Mouse (Mus musculus) inflammation-experienced regulatory T-cells, adult 6 months (primary cell): ENCODE results near the gene Gm15319. TPM values are rescaled to one million over a fixed set of nuclear protein-coding genes. Genes with fewer than 3 reads are reported as not detected.
A peak's percentile ranks its signal among the peaks of the same experiment; 100 is the strongest.
"Not testable (repeated sequence)": the region's sequence is repeated elsewhere in the genome, so short reads cannot be mapped to it uniquely, and the experiment has no call there.

Source experiments
- ATAC-seq: one replicate; pipeline ENCODE4 v1.8.0; 2017
- polyA plus RNA-seq, 3 experiments: library from polyadenylated mRNA; unstranded; fragments of 100-300 nt; shearing (Covaris generic); gene quantifications; one replicate each; pipeline ENCODE4 v1.2.1; 2017

The Gm15319 gene
- polyA plus RNA-seq: under 1 TPM in 1 of 3 experiments, not detected in 2; 0.17 TPM

DNA sequence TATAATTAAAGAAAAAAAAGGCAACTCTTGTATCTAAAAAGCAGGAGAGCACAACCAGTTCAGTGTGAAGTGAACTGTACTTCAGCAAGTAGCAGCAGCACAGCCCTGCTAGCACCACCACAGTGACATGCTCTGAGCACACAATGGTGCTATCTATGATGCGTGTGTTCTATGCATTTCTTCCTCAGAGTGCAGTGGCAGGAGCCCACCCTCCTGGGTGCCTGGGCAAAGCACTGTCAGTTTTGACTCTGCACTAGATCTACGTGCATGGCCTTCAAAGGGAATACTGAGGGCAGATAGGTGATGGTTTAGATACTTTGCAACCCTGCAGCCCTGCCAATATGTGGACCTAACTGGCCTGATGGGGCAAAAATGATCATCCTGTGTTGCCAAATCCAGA, at the start of gene Gm15319:
Gene Gm15319, minus strand, starts transcription at position 101 of the 400 bp plus-strand sequence.
- ATAC-seq: not testable (repeated sequence)

DNA sequence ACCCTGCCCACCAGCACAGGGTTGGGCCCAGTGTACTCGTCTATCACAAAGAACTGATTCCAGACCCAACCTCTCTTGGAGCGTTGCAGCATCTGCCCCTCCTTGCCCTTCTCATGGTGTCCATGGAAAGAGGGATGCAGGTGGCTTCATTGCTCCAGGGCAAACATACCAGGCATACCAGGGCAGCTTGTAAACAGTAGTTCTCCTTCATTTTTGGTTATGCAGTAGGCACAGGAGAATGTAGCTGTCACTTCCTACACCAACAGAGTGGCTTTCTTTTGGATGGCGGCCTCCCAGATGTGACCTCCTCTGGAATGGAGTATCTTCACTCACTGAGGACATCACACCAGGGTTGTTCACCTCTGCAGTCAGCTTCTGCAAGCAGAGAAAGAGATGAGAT, 47.3 kb upstream of the Gm15319 start:
- not testable (repeated sequence) for ATAC-seq

DNA sequence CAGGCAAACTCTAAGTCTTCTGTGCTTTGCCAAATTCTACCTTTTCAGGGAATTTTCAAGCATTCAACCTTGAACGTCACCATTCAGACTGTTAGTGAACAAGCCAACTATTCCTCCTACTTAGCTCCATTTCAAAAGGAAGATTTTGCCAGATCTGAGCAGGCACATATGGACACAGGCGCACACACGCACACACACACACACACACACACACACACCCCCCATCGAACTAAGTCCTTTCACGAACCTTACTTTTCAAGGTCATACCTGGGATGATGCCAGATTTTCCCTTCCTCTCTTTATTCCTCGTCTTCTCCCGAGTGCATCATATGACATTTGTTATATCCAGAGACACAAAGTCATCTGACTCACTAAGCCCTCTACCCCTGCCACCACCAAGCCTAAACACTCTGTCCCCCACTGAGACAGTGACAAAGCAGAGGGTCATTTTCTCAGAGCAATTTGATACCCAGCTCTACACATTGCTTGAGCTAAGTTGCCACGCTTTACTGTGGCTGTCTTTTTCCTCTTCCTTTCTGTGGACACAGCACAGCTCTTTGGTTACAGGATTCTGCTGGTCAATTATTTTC, 45.5 kb upstream of the Gm15319 start:
- ATAC-seq: not testable (repeated sequence)

DNA sequence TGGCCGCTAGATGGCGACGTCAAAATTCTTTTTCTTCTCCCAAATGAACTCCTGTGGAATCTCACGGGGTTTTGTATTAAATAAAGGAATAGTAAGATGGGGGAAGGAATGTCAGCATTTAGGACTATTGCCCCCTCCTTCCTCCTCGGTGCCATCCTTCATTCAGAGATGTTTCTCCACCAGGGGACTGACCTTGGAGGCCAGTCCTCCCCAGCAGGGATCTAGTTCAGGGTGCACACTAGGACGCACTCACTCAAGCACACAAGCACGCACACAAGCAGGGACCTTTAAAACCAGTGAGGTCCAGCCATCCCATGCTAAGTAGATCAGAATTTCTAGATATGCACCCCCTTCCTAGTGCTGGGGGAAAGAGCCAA, 26.3 kb upstream of the Gm15319 start:
- not testable (repeated sequence) for ATAC-seq

DNA sequence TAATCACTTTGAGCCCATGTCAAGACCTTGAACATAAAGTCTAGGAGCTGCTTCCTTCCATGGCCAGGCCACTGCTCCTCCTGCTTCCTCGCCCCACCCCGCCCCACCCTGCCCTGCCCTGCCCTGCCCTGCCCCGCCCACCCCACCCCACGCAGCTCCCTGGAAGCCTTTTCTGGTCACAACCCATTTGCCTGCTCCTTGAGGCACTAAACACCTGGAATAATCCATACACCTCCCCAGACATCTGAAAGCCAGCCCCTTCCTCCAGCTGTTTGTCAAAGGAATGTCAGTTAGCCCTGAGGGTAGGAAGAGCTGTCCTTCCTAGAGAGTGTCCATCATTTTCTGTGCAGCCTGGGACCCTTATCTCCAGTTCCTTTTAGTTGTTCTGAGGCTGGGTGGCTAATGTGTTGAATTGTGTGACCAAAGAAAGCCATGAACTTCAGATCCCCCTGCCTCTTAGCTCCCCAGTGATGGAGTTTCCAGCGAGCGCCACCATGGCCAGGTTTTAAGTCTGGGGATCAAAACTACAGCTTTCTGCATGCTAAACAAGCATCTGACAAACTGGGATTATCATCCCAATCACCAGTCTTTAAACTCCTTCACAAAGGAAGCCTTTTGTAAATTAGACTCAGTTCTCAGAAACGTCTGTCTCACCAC, 25.8 kb upstream of the Gm15319 start:
- ATAC-seq: not testable (repeated sequence)

DNA sequence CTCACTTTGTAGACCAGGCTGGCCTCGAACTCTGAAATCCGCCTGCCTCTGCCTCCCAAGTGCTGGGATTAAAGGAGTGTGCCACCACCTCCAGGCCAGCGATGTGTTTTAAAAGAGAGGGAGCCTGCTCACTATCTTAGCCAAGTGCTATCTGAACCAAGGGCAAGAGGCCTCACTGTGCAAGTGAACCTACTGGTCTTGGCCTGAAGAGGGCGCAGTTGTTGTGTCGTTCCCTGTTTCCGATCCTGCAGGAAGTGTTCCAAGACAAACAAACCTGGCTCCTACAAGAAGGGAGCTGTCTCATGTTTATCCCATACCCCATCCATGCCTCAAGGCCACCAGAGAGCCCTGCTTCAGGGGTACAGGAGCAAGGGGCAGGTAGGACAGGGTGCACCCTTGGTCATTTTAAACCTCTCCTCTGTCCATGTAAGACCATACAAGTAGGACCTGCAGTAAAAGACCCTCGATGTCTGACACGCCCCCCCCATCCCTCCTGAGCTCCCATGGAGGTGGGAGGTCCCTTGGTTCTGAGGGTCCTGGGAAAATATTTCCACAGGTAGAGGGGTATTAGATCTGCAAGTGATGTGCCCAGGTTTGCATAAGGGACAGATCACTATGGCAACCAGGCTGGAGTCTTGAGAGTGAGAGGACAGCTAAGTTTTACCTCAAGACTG, 24.2 kb upstream of the Gm15319 start:
- ATAC-seq: not testable (repeated sequence)

DNA sequence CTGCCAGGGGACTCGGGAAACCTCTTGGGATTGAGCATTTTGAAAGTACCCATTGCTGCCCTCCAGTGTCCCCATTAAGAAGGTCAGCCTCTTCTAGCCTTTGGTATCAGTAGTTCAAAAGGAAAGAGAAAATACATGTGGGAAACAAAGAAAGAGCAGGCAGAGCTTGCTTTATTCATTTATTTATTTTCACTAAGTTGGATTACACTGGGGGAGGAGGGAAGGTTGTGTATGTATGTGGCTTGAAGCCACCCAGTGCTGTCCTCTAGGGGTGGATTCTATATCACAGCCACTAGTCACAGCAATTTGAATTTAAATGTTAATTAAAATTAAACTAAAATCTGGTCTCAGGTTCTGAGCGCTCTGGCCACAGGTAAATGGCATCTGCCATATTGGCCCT, 22.0 kb upstream of the Gm15319 start:
- ATAC-seq: not testable (repeated sequence)

DNA sequence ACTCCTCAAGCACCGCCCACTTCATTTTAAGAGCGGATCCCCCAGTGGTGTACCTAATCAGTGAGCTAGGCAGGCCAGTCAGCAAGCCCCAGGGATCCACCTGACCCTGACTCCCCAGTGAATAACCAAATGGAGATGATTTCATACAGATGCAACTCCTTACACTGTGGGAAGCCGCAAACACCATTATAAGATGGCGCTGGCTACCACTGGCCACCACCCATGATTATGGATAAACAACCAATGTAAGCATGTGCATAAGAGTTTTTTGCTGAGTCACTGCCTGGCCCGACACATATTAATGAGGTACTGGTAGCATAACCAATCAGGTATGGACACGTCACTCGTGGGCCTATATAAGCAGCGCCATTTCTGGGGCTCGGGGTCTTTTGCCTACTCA, 21.1 kb upstream of the Gm15319 start:
- not testable (repeated sequence) for ATAC-seq

DNA sequence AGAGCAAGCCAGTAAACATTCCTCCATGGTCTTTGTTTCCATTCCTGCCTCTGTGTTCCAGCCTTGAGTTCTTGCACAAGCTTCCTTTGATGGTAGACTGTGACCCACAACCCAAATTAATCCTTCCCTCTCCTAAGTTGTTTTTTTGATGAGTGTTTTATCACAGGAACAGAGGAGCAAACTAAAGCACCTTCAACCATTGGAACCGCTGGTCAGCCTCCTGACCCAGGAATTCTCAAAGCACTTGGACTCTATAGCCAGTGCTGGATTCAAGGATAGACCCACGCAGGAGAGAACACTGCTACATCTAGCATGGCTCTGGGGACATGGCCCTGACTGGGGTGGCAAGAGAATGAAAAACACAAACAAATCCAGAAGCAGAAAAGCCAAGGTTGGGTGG, 19.1 kb upstream of the Gm15319 start:
- not testable (repeated sequence) for ATAC-seq

DNA sequence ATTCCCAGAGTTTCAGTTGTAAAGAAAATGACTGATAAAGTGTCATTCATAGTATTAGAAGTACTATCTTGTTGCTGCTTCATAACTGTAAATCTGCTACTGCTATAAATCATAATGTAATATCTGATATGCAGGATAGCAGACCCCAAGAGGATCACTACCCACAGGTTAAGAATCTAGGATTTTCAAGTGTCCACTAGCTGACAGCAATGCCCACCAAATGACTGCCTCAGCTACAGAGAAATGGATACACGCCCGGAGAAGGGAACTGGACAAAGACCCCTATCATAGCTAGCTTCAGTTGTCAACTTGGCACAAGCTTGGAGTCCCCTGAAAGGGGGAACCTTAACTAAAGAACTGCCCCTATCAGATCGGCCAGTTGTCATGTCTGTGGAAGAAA, 18.6 kb upstream of the Gm15319 start:
- not testable (repeated sequence) for ATAC-seq

DNA sequence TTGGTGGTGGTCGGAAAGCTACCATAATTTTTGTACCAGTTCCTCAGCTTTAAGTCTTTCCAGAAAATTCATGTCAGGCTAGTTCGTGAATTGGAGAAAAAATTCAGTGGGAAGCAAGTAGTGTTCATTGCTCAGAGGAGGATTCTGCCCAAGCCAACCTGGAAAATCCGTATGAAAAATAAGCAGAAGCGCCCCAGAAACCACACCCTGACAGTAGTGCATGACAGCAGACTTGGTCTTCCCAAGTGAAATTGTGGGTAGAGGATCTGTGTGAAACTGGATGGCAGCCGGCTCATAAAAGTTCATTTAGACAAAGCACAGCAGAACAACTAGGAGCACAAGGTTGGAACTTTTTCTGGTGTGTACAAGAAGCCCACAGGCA, 18.2 kb upstream of the Gm15319 start:
- ATAC-seq: not testable (repeated sequence)

DNA sequence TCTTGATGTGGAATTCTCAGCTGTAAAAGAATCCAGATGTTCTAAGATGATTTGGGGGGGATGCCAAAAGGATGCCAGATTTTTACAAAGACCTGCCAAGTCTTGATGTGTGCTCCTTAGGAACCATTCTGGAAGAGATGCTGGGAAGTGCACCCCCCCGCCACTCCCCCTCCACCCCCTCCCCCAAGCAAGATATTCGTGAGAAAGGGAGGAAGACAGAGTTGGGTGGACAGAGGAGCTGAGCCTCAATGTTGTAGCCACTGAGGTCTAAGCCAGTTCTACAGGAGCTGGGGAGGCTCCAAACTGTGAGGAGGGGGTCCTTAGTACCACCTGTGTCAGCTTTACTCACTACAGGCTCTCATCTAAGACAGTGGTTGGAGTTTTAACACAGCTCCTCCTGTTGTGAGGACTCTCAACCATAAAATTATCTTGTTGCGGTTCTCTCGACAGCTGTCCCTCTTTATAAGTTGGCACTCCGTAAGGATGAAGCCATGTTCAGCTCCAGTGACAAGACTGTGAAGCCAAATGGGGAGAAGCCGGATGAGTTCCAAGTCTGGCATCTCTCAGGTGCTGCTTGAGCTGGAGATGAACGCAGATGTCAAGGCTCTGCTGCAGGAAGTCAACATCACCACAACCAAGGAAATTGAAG, 17.7 kb upstream of the Gm15319 start:
- ATAC-seq: not testable (repeated sequence)

DNA sequence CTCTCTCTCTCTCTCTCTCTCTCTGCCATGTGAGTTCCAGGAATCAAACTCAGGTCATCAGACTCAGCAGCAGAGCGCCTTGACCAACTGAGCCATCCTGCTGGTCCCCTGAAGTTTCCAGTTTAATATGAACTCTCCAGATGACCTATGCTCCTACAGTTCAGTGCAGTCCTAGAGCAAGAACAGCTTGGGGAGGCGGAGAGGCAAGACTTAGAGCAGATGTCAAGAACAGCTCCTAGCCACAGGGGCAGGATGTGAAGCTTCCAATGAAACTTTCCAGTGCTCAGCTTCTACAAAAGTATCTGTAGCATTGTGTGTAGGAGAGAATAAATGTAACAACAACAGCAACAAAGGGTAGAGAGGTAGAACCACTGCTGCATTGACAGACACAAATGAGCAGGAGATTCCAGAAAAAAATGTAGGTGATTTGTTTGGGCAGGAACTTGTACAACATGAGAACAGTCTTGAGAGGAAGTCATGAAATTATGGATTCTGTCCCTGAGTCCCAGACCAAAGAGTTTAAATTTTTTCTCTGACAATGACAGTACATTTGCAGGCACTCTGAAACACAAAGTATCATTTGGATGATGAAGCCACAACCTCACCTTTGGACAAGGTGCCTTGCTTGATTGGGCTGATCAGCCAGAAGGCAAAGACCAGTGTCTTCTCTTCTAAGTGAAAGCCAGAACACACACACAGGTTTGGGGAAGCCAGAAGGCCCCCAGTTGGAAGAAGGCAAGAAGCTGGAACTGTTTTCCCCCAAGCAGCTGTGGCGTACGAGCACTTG, 16.8 kb upstream of the Gm15319 start:
- ATAC-seq: not testable (repeated sequence)

DNA sequence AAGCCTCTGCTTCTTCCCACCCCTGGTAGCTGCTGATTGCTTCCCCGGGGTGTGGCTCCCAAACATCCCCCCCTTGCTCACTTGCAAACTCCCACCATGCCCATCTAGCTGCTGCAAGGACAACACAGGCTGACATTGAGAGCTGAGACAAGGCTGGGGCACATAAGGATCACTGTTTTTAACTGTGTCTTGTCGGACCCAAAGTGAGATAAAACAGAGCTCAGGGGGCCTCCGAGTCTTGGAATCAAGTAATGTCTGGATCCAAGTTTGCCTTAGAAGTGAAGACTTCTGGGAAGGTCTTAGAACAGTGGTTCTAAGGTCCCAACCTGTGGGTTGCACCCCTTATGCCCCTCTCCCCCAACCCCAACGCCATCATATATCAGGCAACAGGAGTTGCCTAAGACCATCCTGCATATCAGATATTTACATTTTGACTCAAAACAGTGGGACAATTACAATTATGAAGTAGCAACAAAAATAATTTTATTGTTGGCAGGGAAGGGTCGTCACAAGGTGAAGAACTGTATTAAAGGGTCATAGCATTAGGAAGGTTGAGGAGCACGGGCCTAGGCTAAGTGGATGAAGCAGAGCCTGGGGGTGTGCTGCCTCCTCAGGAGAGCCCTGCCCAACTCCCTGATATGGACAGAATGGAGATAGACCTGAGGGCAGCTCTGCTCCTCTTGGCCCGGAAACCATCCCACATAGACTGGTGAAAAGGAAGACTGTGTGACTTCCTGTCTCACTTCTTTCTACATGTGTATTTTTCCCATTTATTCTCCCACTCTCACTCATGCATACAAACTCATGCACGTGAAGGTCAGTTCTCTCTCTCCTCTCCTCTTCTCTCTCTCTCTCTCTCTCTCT, 16.0 kb upstream of the Gm15319 start:
- ATAC-seq: peak; percentile 21

DNA sequence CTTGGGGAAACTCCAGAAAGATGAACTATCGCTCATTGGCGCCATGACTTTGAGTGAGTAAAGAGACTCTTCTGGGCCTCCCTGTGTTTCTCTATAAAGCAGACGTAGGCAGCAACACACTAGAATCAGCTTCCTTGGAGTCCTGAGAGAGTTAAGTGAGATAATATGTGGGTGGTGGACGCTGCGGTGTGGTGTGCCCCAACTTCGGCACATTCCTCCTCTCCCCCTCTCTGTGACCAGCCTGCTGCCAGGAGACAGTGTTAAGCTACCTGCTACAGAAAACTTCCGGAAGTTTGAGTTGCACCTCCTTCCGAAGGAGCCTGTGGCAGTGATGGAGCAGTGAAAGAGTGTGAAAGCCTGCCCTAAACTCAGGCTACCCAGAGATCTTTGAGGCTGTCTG, 15.3 kb upstream of the Gm15319 start:
- ATAC-seq: not testable (repeated sequence)

DNA sequence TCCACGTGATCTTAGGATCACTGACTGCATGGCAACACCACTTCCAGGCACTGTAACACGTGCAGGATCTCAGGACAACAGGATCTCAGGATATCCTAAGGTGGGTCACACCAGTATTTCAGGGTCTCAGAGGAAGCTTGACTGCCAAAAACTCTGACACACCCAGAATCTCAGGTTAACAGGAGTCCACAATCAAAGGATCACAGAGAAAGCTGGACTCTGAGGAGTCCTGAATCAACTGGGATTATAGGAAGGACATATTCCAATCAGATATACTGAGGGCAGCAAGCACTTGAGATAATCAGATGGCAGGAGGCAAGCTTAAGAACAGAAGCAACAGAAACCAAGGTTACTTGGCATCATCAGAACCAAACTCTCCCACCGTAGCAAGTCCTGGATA, 12.7 kb upstream of the Gm15319 start:
- not testable (repeated sequence) for ATAC-seq

DNA sequence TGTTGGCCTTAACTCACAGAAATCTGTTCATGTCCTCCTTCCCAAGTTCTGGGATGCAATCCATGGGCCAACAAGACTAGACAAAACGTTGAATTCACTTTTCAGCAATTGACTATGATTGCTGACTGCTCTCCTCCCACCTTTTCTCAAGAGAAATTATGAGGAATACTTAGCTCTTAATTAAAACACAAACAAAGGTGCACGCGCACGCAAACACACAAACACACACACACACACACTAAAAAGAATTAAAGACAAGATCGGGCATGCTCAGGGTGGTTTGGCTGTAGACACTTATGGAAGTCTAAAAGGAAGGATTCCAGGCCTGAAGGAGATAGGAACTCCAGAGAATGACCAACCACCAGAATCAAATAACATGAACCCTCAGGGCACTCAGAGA, 6.6 kb downstream of the Gm15319 start:
- ATAC-seq: not testable (repeated sequence)

DNA sequence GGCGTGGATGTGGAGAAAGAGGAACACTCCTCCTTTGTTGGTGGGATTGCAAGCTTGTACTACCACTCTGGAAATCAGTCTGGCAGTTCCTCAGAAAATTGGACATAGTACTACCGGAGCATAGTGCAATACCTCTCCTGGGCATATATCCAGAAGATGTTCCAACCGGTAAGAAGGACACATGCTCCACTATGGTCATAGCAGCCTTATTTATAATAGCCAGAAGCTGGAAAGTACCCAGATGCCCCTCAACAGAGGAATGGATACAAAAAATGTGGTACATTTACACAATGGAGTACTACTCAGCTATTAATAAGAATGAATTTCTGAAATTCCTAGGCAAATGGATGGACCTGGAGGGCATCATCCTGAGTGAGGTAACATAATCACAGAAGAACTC, 9.4 kb downstream of the Gm15319 start:
- ATAC-seq: not testable (repeated sequence)

DNA sequence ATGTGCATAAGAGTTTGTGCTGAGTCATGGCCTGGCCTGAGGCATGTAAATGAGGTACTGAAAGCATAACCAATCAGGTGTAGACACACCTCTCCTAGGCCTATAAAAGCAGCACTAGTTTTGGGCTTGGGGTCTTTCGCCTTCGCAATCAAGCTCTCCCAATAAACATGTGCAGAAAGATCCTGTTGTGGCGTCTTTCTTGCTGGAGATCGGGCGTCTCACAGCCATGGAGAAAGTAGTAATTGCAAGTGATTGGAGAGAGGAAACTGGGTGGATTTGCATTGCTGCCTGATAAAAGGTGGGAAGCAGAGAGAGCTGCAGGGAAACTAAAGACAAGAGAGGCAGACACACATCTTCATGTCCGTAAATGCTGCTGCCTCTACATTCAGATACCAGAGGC, 60.3 kb downstream of the Gm15319 start:
- not testable (repeated sequence) for ATAC-seq

DNA sequence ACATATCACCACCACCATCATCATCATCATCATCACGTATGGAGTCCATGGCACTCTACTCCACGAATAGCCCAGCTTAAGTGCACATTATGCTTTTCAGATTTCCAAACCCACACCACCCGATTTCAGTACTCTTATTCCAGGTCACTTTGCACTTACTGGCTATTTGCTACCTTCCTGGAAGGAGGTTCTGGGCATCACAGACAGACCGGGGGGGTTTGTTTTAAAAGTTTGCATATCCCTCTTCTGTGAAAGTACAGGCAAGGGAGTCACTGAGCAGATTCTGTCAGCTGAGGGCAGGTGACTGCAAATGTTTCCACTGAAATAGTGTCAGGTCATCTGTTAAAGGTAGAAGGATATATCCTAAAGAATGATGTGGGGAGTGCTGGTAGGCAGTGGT, 63.0 kb downstream of the Gm15319 start:
- ATAC-seq: not testable (repeated sequence)

DNA sequence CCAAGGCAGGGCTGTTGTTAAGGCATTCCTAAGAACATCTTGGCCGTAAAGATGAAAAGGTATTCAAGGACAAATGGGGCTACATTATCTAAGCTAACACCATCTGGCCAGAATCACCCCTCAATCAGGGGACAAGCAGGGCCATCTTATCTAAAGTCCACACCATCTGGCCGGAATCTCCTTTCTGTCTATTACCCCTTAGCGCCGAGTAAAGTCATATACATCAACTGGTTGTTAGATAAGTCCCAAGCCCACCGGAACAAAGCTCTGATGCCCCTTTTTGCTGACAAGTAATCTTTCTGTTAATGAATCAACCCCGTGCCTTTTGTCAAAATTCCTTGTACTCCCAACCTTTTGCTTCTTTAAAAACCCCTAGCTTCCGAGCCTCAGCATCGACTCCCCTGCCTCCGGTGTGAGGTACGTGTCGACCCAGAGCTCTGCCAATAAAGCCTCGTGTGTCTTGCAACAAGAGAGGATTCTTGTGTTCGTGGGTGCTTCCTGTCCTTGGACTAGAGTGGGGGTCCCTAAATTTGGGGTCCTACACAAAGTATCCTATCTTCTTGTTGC, 65.0 kb downstream of the Gm15319 start:
- not testable (repeated sequence) for ATAC-seq
